Mouse (Mus musculus): ENCODE results near the gene Gm21190. TPM values are rescaled to one million over a fixed set of nuclear protein-coding genes. Genes with fewer than 3 reads are reported as not detected.
"Not testable (repeated sequence)": the region's sequence is repeated elsewhere in the genome, so short reads cannot be mapped to it uniquely, and the experiment has no call there.

The Gm21190 gene
- polyA plus RNA-seq, 1 experiment, result not detected

- H3K27me3 ChIP-seq (ENCODE audit: control insufficient read depth, insufficient read depth, low read length); H3K27ac ChIP-seq (ENCODE audit: insufficient read depth, low read length); DNase-seq (ENCODE audit: low read depth in 1 of 2, low spot score in 2 of 2); H3K4me1 ChIP-seq (ENCODE audit: control insufficient read depth, insufficient read depth, insufficient read length); H3K36me3 ChIP-seq (ENCODE audit: control insufficient read depth, insufficient read depth, low read length); H3K4me3 ChIP-seq (ENCODE audit: extremely low read depth, insufficient read depth, insufficient read length): not testable (repeated sequence)
- WGBS, result 59% methylated on average over 2 of the region's 2 CpGs
Observed at GRCm38 (mm10) chr5:15490934-15491333, 38.1 kb downstream of the Gm21190 start.

DNA sequence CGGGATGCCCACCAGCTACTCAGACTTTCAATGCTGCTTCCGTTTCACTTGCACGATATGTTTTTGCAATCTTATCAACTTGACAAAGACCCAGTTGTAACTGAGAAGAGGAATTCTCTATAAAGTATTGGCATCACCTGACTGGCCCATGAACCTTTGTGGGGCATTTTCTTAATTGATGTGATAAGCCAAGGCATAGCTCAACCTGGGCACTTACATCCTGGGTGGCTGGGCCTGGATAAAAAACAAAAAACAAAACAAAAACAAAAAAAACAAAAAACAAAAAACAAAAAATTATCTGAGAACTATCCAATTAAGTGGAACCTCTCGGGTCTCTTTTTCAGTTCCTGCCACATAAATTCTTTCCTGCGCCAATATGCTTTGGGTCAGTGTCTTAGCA lies 40.3 kb downstream of the Gm21190 start:
- Histone ChIP-seq H3K4me3 (ENCODE audit: extremely low read depth, insufficient read depth, insufficient read length) (no peak overlapping the region), H3K27me3 (ENCODE audit: control insufficient read depth, insufficient read depth, low read length) (no peaks in the 10 kb centered on the region), H3K36me3 (ENCODE audit: control insufficient read depth, insufficient read depth, low read length) (no peaks in the 10 kb centered on the region), H3K27ac (ENCODE audit: insufficient read depth, low read length) (no peak overlapping the region), H3K4me1 (ENCODE audit: control insufficient read depth, insufficient read depth, insufficient read length) (no peaks in the 10 kb centered on the region)
- no peak for DNase-seq (ENCODE audit: low read depth in 1 of 2, low spot score in 2 of 2)
- WGBS, result 85% methylated on average over 5 of the region's 5 CpGs
- TF ChIP-seq POLR2A (IDR thresholded peaks at IDR 0.05; ENCODE audit: low read depth, low read length), result no peak
- TF ChIP-seq CTCF (IDR thresholded peaks at IDR 0.05; ENCODE audit: extremely low read depth, insufficient read depth, insufficient read length, insufficient replicate concordance), result no peak

DNA sequence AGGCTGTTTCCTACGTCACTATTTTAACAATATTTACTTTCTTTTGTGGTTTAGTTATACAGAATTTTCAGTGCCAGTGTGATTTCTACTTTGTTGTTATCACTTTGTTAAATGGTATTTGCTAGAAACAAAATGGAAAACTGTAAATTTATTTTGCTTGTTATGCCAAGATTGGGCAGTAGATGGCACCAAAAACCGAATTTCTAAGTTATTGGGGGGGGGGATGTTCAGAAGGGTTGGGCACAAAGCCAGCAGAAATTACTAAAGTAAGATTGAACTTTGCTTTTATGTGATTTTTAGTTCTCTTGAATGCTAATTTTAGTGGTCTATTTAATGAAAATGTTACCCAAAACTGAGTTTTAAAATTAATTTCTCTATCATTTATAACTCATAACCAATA lies 44.4 kb downstream of the Gm21190 start:
- 21% methylated on average over 2 of the region's 2 CpGs for WGBS
- not testable (repeated sequence) for H3K27ac ChIP-seq (ENCODE audit: insufficient read depth, low read length); DNase-seq (ENCODE audit: low read depth in 1 of 2, low spot score in 2 of 2); H3K4me3 ChIP-seq (ENCODE audit: extremely low read depth, insufficient read depth, insufficient read length); H3K36me3 ChIP-seq (ENCODE audit: control insufficient read depth, insufficient read depth, low read length); H3K27me3 ChIP-seq (ENCODE audit: control insufficient read depth, insufficient read depth, low read length); H3K4me1 ChIP-seq (ENCODE audit: control insufficient read depth, insufficient read depth, insufficient read length)

GRCm38 (mm10) chr5:15483576-15483975 lies 45.4 kb downstream of the Gm21190 start:
- not testable (repeated sequence) for DNase-seq (ENCODE audit: low read depth in 1 of 2, low spot score in 2 of 2); H3K27ac ChIP-seq (ENCODE audit: insufficient read depth, low read length); H3K4me1 ChIP-seq (ENCODE audit: control insufficient read depth, insufficient read depth, insufficient read length); H3K4me3 ChIP-seq (ENCODE audit: extremely low read depth, insufficient read depth, insufficient read length); H3K36me3 ChIP-seq (ENCODE audit: control insufficient read depth, insufficient read depth, low read length); H3K27me3 ChIP-seq (ENCODE audit: control insufficient read depth, insufficient read depth, low read length)
- WGBS, result 54% methylated on average over 4 of the region's 4 CpGs

- H3K36me3 ChIP-seq (ENCODE audit: control insufficient read depth, insufficient read depth, low read length); H3K4me1 ChIP-seq (ENCODE audit: control insufficient read depth, insufficient read depth, insufficient read length); H3K27me3 ChIP-seq (ENCODE audit: control insufficient read depth, insufficient read depth, low read length); H3K27ac ChIP-seq (ENCODE audit: insufficient read depth, low read length); H3K4me3 ChIP-seq (ENCODE audit: extremely low read depth, insufficient read depth, insufficient read length): not testable (repeated sequence)
- peak in 1 of 2 experiments; percentile 3 for DNase-seq (ENCODE audit: low read depth in 1 of 2, low spot score in 2 of 2)
- WGBS, result 46% methylated on average over 2 of the region's 2 CpGs
Observed at GRCm38 (mm10) chr5:15482815-15483214, 46.2 kb downstream of the Gm21190 start.

DNA sequence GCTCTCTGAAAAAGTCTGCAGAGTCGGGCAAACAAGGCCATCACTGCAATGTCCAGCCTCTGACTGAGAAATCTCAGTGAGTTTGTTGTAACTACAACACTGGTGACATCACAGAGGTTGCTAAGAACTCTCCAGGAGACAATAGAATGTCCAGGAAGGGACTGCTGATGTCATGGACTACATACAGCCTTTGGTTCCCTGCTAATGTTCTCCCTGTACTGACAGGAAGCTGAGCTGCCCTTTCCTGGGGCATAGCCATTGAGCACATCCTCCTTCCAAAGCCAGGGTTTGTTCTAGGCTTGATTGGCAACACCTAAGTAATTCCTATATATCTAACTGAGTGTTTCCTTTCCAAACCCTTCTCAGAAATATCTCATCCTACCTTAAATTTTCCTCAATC lies 52.6 kb downstream of the Gm21190 start, which contains the start of gene Gm21149:
Gene Gm21149, minus strand, starts transcription at position 101 of the 400 bp plus-strand sequence.
- not testable (repeated sequence) for H3K4me1 ChIP-seq (ENCODE audit: control insufficient read depth, insufficient read depth, insufficient read length); H3K4me3 ChIP-seq (ENCODE audit: extremely low read depth, insufficient read depth, insufficient read length); H3K27ac ChIP-seq (ENCODE audit: insufficient read depth, low read length); H3K27me3 ChIP-seq (ENCODE audit: control insufficient read depth, insufficient read depth, low read length); DNase-seq (ENCODE audit: low read depth in 1 of 2, low spot score in 2 of 2); H3K36me3 ChIP-seq (ENCODE audit: control insufficient read depth, insufficient read depth, low read length)
- WGBS, result 63% methylated on average over 1 of the region's 1 CpGs

Other genes with a start within 250 kb of the Gm21190 start
- gene Gm21149, start 52.7 kb downstream of the Gm21190 start, polyA plus RNA-seq (2012; rRNA removed), result not detected in 2 replicates
- gene Gm21083, start 48.1 kb upstream of the Gm21190 start, polyA plus RNA-seq (2012; rRNA removed), result not detected in 2 replicates
- gene Speer4d, start 89.8 kb upstream of the Gm21190 start, polyA plus RNA-seq (2012; rRNA removed), result not detected in 2 replicates
- not detected in 2 replicates for gene 4930572O03Rik, start 127.8 kb upstream of the Gm21190 start, polyA plus RNA-seq (2012; rRNA removed)
- not detected in 2 replicates for gene Speer4c, start 185.0 kb upstream of the Gm21190 start, polyA plus RNA-seq (2012; rRNA removed)

All from spleen, adult 2 months (tissue).